In the genomic region with DNA sequence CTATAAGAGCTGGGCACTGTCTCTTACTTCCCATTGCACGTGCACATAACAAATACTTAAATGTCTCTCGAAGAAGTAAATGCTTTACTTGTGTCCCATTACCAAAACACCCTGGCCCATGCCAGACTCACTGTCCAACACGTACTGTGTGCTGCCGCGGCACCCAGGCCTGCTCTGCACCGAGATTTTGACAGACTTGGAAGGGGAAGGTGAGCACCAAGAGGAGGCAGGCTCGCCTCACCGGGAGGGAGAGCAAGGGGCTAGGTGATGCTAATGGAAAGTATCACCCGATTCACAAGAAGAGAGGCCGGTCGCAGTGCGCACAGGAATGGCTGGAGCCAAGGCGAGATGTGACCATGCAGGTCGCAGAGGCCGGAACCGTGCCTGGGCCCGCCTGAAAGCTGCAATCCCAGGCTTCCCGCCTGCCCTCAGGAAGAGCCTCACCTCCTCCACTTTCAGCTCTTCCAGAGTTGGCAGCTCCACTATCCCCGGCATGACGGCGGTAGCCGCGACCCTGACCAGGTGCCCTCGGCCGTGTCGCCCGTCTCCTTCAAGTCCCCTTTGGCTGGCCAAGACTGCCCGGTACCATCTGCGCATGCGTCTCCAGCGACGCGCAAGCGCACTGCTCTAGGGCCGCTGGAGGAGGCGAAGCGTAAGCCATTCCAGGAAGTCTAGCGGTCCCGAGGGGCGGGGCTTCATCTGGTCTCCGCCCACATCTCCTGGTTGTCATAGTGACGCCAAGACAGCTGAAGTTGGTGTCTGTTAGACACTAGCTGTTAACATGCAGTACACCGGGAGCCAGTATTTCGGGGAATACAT, we compare ENCODE assay signal across 8 mouse cellular contexts. TPM values are rescaled to one million over a fixed set of nuclear protein-coding genes. Genes with fewer than 3 reads are reported as not detected.
A peak's percentile ranks its signal among the peaks of the same experiment; 100 is the strongest.
DNase-seq lines count a peak whose midpoint lies in the region; ATAC-seq lines count a peak whose summit lies in the region.

A gene (minus strand): TSS at position 659 of the 819 bp plus-strand sequence.
A gene (plus strand): TSS at position 711 of the 819 bp plus-strand sequence.

- intact Hi-C loops in left cerebral cortex, postnatal 14 days (cut with DNase I) = no loop called here

- peaks cover 13% of the 10 kb centered on the region for H3K36me3 ChIP-seq in intestine, embryonic 14.5 days (ENCODE audit: control insufficient read depth, insufficient read depth, low read length)

- peak within 1 kb of the TSS; percentile 77 for H3K9ac ChIP-seq in intestine, embryonic 14.5 days (ENCODE audit: low read length)

- no peak within 1 kb of the TSS for H3K27ac ChIP-seq in intestine, embryonic 14.5 days (ENCODE audit: low read depth)

- peak within 1 kb of the TSS; percentile 84 for H3K4me2 ChIP-seq in intestine, embryonic 14.5 days (ENCODE audit: low read length)

- under 1% methylated on average over 44 of the region's 44 CpGs for whole genome bisulfite sequencing in intestine, embryonic 14.5 days

- no peaks in the 10 kb centered on the region for H3K9me3 ChIP-seq in intestine, embryonic 14.5 days (ENCODE audit: control insufficient read depth, low read length)

- ATAC-seq in intestine, embryonic 14.5 days (replicated peaks; ENCODE audit: low FRiP score, low TSS enrichment, low read depth) = peak; percentile 98

- H3K4me3 ChIP-seq in intestine, embryonic 14.5 days (ENCODE audit: low read depth, low read length) = peak within 1 kb of the TSS; percentile 97

- peaks cover 9% of the 10 kb centered on the region for H3K4me1 ChIP-seq in intestine, embryonic 14.5 days (replicated peaks; ENCODE audit: control insufficient read depth, insufficient read depth, low read length)

- H3K27me3 ChIP-seq in intestine, embryonic 14.5 days (replicated peaks; ENCODE audit: control insufficient read depth, insufficient read depth, low read length) = no peaks in the 10 kb centered on the region

- peak; percentile 99 for DNase-seq in adrenal gland, adult 18-20 months (ENCODE audit: low spot score in 2 of 2)
- peak; percentile 96 for DNase-seq in embryo, embryonic 11 days
- peak; percentile 97 for DNase-seq in gastrocnemius, postnatal 25 days
- DNase-seq in intestine, embryonic 14.5 days (ENCODE audit: low spot score) = peak; percentile 99
- DNase-seq in left cerebral cortex, postnatal 14 days (ENCODE audit: low spot score in 2 of 2) = peak; percentile 97 to 98
- DNase-seq in mesoderm, embryonic 11.5 days (ENCODE audit: low read depth, low spot score) = peak; percentile 99
- peak; percentile 95 to 97 for DNase-seq in right cerebral cortex, postnatal 36 days (ENCODE audit: low spot score in 2 of 2)
- peak; percentile 97 for DNase-seq in yolk sac, embryonic 10.5 days (ENCODE audit: low spot score)

RNA-seq across cellular contexts. Expression of the first gene that starts in this region (rescaled TPM):
- total RNA-seq in adrenal gland, adult 18-20 months (2021) = 100 to 1,000 TPM; 208 to 312 TPM
- 100 to 1,000 TPM; 390 to 396 TPM for total RNA-seq in gastrocnemius, postnatal 25 days (2021)
- polyA plus RNA-seq in intestine, embryonic 14.5 days (2014; fragmentation: Nextera tagmentation; extraction: Ambion mirVana) = 273 and 289 TPM in 2 replicates
- total RNA-seq in left cerebral cortex, postnatal 14 days (2021) = 100 to 1,000 TPM; 186 to 200 TPM

RNA-seq across cellular contexts. Expression of the second gene that starts in this region (rescaled TPM):
- total RNA-seq in adrenal gland, adult 18-20 months (2021) = under 1 TPM; 0.46 to 0.61 TPM
- not detected for total RNA-seq in gastrocnemius, postnatal 25 days (2021)
- polyA plus RNA-seq in intestine, embryonic 14.5 days (2014; fragmentation: Nextera tagmentation; extraction: Ambion mirVana) = 0.35 TPM in 1 of 2 replicates, not detected in the other
- total RNA-seq in left cerebral cortex, postnatal 14 days (2021) = 1 to 10 TPM; 1.3 to 1.8 TPM
